Mouse (Mus musculus) spleen, postnatal 36 days (tissue): Measurements from ENCODE around the gene Atoh8.

Experiments
- DNase-seq, 2 experiments: peaks; one replicate each; pipeline ENCODE4 v3.0.0; 2022; ENCODE audit warnings: low spot score in 2 of 2, mixed read lengths in 1 of 2

Atoh8 gene

DNA sequence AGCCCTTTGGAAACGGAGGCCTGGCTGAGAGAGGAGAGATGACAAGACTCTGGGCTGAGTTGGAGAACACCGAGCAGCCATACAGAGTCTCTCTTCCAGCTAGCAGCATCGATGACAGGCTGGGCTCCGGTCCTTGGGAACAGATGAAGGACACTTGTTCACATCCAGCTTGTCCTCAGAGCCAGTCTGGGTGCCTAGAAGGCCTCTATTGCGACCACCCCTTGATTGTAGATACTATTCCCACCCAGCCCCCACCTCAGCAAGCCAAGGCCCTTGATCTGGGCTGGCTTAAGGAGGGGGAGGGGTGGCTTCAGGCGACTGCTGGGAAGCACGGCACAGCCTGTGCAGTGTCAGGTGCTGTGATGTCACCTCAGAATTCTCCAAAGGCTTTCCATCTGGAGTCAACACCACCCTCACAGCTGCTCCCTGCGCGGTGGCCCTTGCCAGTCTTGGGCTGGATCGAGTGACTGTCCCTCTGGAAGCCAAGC is 19.3 kb upstream of the Atoh8 start:
- DNase-seq: no peak

DNA sequence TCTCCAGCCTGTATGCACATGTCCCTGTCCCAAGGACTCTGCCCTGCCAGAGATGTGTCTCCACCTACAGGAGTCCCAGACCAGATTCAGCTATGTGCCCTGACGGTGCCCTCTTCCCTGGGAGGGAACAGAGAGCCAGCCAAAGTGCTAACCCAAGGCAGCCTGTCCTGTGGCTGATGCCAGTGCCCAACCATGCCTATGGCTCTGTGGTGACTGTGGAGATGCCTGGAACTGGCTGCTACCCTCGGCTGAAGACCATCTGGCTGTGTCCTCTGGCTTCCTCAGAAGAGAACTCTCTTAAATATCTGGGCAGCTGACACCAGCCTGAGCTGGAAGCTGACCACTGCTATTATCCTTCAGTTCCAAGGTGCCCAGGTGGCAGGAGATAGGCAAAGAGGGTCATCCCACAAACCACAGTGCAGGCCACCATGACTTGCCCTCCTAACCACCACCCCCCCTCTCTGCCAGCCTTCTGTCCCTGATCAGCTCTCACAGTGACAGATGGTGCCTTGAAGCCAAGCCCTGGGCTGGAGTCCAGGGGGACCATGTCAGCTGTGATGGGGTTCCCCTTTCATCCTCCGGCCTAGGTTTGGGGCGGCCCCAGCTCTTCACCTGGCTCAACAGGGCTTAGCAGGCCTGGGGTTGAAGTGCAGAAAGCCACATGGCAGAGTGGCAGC is 18.7 kb upstream of the Atoh8 start:
- peak; percentile 23 to 27 for DNase-seq

DNA sequence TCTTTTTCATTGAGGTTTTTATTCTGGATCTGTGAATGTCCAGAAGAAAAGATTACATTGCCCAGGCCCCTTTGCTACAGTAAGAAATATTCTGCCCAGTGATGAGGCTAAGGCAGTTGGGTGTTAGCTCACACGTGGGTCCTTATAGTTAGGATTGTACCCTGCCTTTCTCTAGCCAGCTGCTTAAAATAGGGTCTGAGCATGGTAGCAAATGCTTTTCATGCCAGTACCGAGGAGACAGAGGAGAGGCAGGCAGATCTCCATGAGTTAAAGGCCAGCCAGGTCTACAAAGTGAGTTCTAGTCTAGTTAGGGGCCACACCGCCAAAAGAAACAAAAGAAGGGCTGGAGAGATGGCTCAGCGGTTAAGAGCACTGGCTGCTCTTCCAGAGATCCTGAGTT is 17.8 kb upstream of the Atoh8 start:
- no peak for DNase-seq

DNA sequence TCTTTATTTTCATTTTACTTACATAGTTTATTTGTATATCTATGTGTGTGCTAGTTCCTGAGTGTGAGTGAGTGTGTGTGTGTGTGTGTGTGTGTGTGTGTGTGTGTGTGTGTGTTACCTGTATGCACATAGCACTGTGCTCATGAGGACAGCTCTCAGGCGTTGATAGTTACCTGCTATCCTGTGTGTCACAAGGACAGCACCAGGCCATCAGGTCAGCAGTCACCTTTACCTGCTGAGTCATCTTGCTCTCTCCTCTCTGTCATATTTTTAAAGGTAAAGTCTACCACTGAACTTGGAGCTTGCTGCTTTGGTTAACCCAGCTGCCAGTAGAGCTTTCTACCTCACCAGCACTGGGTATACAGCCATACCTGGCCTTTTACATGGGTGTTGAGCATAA is 17.1 kb upstream of the Atoh8 start:
- DNase-seq: no peak

DNA sequence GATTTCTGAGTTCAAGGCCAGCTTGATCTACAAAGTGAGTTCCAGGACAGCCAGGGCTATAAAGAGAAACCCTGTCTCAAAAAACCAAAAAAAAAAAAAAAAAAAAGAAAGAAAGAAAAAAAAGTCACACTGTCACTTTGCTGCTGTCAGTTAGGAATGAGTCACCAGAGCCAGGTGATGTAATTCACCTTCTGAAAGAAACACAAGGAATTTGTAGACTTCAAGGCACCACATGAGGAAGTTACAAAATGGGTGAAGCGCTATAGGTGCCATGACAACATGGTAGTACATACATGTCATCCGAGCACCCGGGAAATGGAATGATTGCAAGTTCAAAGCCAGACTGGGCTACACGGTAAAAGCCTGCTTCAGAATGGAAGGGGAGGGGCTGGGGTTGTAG is 14.6 kb upstream of the Atoh8 start:
- DNase-seq: no peak

DNA sequence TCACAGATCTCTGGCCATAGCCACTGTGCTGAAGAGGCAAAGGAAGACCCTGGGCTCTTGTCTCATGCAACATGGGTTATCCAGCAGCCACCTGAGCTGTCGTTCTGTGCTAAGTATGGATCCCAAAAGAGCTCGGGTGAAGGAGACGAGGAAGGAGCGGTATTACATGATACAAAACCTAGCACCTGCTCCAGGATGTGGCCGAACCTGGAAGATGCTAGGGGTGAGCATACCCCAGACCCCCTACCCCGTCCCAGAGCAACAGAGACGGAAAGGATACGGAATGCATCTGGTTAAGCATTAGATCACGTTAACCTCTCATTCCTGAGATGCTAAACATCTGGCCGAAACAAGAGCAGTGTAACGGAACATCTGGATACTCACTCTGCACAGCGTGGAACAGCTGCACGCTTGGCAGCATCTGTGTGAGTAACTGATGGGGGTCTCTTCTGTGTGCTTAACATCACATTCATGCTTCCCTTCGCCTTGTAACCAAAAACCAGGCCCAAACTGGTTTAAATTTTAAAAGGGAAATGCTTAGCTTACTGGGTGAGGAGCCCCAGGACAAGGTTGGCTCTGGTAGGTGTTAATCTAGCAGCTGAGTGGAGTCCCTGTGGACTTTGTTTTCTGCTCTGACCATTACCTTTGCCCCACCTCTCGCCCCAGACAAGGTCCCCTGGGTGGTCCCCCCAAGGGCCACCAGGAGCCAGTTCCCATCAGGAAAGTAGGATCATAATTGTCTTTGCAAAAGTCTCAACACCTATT is 13.0 kb upstream of the Atoh8 start:
- no peak for DNase-seq

DNA sequence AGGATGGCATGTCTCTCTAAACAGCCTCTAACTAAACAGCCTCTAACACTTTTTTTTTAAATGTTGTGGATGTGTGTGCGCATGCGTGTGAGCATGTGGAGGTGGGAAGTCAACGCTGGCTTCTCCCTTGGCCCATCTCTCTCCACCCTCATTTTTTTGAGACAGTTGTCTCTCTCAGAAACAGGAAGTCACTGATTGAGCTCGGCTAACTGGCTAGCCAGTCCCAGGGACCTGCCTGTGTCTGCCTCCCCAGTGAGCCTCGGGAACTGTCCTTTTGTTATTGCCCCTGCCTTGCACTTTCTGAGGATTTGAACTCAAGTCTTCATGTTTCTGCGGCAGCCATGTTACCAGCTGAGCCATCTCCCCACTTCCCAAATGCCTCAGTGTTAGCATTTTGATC is 10.9 kb upstream of the Atoh8 start:
- no peak for DNase-seq

DNA sequence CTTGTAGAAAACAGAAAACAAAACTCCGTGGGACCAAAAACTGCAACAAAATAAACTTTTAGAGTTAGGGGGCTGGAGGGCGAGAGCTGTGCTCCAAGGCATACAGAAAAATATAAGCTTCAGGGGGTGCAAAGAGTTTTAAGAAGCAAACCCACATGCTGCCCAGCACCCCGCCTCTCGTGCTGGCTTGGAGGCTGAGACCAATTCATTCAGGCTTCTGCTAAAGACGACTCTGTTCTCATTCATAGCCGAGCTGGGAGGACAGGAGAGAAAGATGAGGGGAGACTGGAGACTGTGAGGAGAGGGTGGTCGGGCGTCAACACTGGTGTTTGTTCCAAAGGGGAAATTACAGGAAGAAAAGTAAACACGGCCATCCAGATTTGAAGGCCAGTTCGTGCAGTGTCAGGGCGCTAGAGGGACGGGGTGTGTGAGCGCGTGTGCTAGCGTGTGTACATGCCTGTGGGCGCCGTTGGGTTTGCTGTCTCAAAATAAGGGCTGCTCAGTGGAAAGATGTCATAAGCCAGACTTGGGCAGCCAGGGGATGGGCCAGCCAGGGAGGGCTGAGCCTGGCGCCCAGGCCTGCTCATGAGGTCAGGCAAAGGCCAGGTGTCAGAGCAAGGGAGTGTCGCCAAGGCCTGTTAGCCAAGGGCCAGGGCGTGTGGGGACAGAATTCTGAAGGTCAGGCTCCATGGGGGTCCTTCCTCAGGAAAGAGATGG is 9.3 kb upstream of the Atoh8 start:
- no peak for DNase-seq

DNA sequence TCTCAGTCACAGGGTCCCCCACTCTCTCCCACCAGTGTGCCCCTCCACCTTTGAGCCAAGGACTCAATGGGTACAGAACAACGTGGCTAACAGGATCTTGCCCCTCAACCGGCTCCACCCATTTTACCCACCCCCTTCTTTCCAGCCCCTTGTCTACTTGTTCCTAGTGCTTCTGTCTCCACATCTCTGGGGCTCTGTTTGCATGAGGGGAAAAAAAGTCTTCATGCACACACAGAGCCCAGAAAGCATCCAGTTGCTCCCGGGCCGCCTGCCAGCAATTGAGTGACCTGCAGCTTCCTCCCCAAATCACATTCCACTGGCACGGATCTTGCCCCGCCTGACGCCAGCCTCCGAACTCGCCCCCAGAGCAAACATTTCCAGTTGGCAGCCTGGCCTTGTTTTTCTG is 8.8 kb upstream of the Atoh8 start:
- peak; percentile 31 to 46 for DNase-seq

DNA sequence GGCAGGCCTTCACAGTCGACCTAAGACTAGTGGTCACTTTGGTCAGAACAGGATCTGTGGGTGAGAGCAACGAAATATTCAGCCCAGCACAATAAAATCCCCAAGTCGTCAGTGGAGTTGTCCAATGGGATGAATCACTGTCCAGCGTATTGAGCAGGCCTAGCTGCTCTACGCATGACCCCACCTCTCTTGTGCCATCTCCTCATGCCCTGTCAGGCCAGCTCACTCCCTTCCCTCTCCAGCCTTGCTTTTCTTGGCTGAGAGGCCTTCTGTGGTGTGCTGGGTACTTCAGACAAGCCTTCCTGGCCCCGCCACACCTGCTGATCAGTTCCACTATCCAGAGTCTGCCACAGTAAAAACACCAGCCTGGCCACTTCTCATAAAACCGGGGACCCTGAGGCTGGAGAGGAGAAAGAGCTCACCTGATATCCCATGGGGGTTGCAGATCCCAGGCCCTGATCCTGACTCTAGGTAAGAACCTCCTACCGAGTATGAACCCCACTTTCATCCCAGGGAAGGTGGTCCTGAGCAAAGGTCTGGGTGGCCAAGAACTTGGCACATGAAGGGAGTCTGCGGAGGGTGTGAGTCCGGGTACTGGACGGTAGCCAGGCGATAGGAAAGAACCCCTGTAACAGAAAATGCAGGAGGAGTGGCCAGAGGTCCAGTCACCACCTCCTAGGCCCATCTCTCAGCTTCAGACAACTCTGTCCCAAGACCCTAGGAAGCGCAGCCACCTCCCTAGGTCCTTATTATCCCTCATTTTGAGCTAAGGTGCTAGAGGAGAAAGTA is 7.3 kb upstream of the Atoh8 start:
- DNase-seq: no peak

DNA sequence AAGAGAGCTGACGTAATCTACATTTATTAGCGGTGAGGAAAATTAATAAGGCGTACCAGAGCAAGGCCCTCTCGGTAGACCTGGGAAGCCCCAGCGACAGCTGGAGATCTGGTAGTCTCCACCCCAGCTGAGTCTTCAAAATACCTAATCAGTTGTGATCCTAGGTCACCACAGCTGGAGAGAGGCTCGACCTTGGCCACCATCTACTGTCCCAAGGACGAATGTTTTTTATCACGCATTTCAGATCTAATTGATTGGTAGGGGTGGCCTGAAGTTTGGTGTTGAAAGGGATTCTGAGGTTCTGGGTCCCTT is 6.4 kb upstream of the Atoh8 start:
- DNase-seq: no peak

DNA sequence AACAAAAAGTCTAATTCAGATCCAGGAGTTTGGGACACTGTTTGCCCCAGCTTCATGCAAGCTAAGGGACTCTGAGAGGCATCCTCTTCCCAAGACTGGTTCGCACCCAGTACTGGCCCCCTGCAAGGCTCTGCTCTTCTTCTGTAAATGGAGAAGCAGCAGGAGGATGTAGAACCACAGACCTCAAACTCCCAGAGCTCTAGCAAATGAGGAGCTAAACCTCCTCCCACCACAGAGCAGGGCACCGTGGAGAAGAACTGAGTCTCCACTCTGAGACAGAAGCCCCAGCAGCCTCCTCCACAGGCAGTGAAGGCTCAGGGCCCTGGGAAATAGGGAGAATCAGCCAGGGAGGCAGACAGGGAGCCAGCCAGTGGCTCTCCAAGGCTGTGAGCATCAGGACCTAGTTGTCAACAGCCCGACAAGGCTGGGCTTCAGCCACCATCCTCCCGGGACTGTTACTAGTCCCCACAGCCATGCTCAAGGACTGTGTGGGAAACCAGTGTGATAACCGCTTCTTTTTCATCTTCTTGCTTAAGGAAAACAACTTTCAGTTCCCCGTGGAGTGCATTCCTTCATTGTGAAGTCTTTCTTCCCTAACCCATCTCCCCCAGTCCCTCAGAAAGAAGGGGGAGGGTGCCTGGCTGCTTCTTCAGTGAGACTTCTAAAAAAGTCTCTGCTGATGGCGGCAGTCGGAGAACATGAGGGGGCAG is 5.9 kb upstream of the Atoh8 start:
- DNase-seq: no peak

DNA sequence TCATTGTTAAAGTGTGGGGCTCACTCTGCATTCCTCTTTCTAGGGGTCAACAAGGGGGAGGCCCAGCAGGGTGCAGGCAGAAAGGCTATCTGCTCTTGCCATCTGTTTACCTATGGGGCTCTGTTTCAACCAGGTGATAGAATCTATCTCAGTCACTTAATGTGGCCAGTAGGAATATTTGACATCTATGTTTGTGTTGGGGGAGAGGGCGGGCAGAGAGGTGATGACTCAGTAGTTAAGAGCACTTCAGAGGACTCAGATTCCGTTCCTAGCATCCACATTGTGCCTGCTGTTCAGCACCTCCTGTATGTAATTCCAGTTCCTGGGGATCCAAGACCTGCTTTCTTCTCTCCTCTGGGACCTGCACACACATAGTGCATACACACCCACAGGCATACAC is 4.7 kb upstream of the Atoh8 start:
- DNase-seq: no peak

DNA sequence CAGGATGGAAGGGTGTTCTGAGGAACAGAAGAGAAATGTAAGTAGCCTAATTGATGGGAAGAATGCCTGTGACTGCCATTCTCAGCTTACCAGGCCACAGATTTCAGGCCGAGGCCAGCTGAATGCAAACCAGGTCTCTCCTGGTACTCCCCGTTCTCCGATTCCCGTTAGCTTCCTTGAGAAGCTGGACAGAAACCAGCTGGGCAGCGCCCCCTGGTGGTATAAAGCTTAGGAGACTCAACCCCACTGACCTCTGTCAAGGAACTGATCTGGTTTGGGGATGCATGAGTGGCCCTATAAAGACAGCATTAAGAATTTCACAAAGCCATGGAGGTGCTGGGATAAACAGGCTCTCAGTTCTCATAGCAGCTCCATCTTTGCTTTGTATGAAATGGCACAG is 1.7 kb upstream of the Atoh8 start:
- peak; percentile 54 to 64 for DNase-seq

DNA sequence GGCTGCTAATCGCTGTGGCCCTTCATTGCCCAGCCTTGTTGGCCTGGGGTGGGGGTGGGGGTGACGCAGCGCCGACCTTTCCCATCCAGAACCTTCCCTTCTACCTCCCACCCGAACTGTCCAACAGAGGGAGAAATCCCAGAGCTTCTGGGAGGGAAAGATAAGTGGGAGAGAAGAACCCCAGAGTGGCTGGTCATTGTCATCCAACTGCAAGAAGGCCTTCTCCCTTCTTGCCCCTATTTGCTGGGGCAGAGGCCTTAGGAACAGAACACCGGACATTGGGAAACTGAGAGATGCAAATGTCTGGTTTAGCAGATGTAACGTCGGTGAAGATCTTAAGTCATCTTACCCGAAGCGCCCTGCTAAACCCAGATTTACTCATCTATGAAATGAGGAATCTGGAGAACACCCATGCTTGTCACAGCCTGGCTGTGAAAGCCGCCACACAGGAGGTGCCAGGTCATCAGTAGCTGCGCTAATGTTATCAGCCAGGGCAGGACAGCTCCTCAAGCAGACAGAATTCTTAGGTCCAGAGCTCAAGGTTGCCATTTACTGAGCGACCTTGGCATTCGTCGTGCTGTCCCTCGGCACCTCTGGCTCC is 530 bp upstream of the Atoh8 start:
- DNase-seq: no peak

DNA sequence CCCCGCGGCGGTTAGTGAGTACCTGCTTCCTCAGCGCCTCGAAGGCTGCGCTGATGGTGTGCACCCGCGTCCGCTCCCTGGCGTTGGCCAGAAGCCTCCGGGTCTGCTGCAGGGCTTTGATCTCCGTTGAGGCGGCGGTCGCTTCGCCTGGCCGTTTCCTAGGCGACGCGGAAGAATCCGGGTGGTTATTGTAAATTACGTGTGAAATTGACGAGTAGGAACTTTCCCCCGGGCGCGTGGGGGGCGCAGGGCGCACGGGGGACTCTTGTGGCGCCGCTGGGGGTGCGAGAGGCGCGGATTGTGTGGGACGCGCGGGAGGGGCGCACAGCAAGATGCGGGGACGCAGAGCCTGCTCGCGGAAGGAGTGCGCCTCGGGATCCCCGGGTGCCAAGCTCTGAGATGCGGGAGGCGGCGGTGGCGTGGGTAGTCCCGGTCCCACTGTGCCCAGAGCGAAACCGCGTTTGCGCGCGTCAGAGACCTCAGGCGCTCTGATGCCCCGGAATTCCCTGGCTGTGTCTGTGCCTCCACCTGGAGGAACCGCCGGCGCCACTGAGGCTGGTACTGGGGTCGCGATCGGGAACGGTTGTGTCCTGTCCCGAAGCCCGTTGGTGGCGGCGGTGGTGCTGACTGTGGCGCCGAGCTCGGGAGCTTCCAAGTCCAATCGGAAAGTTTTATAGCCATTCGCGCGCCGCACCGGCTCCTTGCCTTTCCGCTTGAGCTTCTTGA is 842 bp downstream of the Atoh8 start:
- no peak for DNase-seq

DNA sequence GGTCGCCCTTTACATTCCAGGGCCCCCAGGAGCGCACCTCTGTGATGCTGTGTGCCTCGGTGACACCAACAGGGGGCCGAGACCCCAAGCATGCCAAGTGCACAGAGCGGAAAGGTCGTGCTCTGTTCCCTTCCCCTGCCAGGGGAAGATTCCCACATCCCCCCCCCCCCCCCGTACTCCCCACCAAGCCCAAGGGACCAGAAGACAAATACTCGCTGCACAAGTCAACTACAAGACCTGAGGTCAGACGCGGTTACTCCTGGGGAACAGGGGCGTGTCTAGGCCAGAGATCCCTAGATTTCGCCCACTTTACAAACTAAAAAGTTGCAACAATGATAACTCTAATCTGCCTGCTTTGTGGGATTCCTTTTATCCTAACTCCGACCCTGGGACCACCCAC is 1.4 kb downstream of the Atoh8 start:
- DNase-seq: no peak

DNA sequence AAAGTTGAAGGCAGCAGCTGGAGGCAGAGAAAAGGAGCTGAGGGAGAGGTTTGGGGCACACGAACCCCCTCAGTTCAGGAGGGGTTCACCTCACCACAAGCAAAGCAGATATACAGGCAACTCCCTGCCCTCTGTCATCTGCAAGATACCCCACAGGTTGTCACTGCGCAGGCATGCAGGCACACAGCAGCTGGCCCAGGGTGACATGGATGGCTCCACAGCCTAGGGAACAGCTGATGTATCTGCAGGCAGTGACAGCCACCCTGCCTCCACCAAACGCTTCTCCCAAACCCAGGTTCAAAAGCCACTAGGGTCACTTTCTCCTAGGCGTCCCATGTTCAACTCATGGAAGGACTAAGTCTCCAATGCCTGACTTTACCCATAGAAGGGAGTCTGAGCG is 2.5 kb downstream of the Atoh8 start:
- no peak for DNase-seq

DNA sequence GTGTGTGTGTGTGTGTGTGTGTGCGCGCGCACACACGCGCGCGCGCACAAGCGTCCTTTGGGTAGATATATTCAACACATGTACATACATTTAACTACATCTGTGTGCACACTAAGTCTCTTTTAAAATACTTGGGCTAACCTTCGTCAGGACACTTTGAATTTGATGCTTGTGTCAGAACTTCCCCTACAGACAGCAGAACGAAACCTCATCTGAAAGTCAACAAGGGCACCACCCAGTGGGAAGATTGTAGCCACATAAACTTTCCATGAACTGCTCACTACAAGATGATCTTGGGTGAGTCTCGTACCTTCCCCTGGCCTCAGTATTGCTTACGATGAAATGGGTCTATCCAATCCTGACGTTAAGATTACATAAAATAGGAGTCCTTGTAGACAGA is 3.0 kb downstream of the Atoh8 start:
- no peak for DNase-seq

DNA sequence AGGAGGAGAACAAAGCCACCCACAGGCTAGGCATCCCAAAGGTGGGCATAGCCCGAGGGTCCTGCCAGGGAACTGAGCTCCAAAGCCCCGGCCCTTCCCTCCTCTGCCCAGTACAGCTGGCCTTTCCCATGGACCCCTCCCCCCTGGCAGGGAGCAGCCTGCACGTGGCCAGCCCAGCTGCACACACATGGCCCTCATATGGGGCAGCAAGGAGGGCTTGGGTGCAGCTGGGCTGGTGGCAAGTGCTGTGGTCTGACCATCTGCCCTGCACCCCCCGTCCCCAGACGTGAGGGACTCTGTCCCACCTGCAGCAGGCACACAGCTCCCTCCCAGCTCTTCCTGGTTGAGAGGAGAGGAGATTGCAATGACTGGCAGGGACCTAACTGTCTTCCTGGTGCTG is 4.5 kb downstream of the Atoh8 start:
- no peak for DNase-seq
